Mouse (Mus musculus) brown adipose tissue, adult 24 weeks (tissue): ENCODE data around the gene Sh3d21. TPM values are rescaled to one million over a fixed set of nuclear protein-coding genes. Genes with fewer than 3 reads are reported as not detected.

Experiments
- polyA plus RNA-seq: library from polyadenylated mRNA; stranded (reverse); fragments of >200 nt; gene quantifications from 2 replicates; pipeline ENCODE4 v1.2.4, GENCODE M21; 2012; ENCODE audit not compliant: missing spikeins, insufficient read depth, insufficient read length

Gene Sh3d21
- polyA plus RNA-seq, 1 experiment = 2.1 TPM

Other genes with a start within 250 kb of the Sh3d21 start
- 1.5 and 1.9 TPM in 2 replicates for gene Csf3r, start 138.9 kb downstream of the Sh3d21 start, polyA plus RNA-seq
- 275 and 283 TPM in 2 replicates for gene Mrps15, start 116.6 kb downstream of the Sh3d21 start, polyA plus RNA-seq
- gene Oscp1, start 104.9 kb downstream of the Sh3d21 start, polyA plus RNA-seq = 16.3 and 26.3 TPM in 2 replicates
- 19.2 and 24.1 TPM in 2 replicates for gene Lsm10, start 66.9 kb downstream of the Sh3d21 start, polyA plus RNA-seq
- 53.8 and 65.5 TPM in 2 replicates for gene Stk40, start 59.5 kb downstream of the Sh3d21 start, polyA plus RNA-seq
- gene Eva1b, start 15.7 kb downstream of the Sh3d21 start, polyA plus RNA-seq = 8.6 and 13.5 TPM in 2 replicates
- gene Thrap3, start 39.3 kb upstream of the Sh3d21 start, polyA plus RNA-seq = 65.6 and 120 TPM in 2 replicates
- 27.0 and 28.4 TPM in 2 replicates for gene Map7d1, start 92.9 kb upstream of the Sh3d21 start, polyA plus RNA-seq
- gene Trappc3, start 98.8 kb upstream of the Sh3d21 start, polyA plus RNA-seq = 73.3 and 97.6 TPM in 2 replicates
- gene Col8a2, start 123.3 kb upstream of the Sh3d21 start, polyA plus RNA-seq = not detected in 2 replicates
- gene Adprhl2, start 158.2 kb upstream of the Sh3d21 start, polyA plus RNA-seq = 14.8 and 15.4 TPM in 2 replicates
- gene Tekt2, start 162.2 kb upstream of the Sh3d21 start, polyA plus RNA-seq = not detected in 2 replicates